Mouse (Mus musculus): ENCODE results near the gene Dusp27.
"Not testable (repeated sequence)": the region's sequence is repeated elsewhere in the genome, so short reads cannot be mapped to it uniquely, and the experiment has no call there.

The Dusp27 gene

DNA sequence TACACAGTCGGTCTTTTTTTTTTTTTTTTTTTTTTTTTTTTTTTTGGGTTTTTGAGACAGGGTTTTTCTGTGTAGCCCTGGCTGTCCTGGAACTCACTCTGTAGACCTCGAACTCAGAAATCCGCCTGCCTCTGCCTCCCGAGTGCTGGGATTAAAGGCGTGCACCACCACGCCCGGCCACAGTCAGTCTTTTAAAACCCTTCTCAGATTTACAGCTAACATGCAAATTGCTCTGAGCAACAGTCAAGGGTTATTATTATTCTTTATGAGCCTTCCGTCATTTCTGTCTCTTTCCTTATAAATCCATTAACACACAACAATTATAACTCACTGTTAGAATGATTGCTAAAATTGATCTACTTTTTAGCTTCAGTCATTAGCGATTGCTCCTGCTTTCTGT, 14.1 kb upstream of the Dusp27 start:
- DNase-seq = not testable (repeated sequence)

DNA sequence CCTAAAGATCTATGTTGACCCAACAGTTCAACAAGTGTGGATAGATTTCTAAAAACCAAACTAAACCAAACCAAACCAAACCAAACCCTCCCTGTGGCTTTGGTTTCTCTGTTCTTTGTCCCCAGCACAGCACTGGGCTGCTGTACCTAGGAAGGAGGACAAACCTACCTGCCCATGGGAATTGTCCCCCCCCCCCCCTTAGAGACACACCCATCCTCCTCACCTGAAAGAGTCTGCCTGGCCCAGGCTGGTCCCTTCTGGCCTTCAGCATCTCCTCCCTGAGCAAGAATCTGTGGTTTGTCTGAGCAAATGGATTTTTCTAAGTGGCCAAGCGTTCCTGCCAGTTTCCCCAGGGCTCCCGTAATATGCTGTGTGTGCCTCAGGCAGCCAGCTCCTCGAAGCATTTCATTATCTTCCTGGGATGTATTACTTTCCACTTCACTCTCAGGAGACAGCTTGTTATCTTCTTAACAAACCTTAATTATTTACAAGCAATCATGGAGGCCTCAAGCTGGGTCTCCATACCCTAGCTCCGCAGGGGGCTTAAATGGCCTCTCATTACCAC, 12.0 kb upstream of the Dusp27 start:
- no peak for DNase-seq

DNA sequence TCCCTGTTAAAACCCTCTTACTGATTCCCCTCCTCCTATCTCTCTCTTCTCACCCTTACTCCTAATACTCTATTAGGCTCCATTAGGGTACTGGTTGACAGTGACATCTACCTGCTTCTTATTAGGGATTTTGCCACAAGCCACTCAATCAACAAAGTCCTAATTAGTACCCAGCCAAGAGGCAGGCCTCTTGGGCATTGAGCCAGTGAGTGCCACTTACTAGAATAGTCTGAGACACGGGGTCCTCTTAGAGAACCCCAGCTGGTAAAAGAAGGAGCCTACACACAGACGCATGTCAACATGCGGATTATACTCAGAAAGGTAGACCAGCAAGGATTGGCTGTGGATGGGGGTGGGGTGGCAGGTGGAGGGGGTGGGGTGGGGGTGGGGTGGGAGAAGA, 11.4 kb upstream of the Dusp27 start:
- no peak for DNase-seq

DNA sequence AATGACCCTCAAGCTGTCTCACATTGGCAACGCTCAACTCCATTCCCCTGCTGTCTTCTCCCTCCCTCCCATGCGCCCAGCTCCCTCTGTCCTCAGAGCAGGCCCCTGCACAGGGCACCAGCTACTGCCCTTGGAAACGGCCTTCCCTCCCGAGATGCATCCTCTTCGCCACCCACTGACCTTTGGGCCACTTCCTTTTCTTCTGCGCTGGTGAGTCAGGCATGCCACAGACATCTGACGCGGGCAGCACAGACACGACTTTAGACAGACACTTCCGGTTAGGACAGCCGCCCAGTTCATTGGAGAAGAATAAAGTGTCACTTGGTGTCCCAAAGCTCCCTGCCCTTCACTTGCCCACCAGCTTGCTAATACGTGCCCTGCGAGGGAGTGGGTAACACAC, 10.4 kb upstream of the Dusp27 start:
- DNase-seq = peak; percentile 64

DNA sequence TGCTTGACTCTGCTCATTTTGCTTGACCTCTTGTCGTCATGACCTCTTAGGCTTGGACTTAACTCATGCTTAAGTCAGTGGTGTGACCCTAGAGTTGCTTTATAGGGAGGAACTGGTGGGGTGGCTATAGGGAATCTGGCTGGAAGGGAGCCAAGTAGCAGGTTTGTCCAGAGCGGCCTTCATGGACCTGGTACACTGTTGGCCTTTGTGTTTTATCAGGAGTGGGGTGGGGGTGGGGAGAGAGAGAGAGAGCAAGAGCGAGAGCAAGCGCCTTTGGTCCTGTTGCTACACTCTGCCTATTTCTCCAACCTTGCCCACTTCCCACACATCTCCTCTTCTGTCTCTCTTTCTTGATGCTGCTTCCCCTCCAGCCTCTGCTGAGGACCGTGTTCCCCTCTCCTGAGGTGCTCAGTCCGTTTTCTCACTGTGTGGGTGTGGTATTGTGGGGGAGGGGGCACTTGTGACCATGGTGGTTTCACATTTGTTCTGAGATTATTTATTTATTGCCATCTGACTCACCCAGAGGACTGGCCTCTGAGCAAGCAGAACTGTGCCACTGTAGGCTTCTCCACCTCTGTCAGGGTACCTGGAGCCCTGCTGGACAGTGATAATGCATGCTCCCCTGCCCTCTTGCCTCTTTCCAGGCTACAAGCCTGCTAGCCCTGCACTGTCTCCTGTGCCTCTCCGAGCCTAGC, 9.7 kb upstream of the Dusp27 start:
- peak; percentile 7 for DNase-seq

DNA sequence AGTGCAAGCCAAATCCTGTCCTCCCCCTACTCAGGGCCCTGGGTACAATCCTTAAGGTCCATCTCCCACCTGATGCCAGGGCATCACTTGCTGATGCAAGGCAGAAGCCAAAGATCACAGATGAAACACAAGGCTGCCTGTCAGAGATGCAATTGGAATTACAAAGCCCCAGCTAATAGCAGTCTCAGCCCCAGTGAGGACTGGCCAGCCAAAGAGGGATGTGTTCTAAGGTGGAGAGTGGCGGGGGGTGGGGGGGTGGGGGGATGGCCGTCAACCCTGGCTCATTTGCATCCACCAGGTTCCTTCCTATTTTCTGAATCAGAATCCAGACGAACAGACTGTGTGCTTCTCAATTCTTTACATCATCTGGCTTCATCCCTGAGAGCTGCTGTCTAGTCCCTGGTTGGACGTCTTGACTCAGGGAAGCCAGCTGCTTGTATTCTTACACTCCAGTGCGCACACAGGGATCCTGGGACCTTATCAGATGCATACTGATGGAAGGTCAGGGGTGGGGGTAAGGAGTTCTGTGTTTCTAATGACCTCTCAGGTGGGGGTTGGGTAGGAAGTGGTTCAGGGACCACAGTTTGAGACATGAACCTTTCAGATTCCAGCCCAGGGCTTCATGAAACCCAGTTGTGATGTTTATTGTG, 7.5 kb upstream of the Dusp27 start:
- no peak for DNase-seq

DNA sequence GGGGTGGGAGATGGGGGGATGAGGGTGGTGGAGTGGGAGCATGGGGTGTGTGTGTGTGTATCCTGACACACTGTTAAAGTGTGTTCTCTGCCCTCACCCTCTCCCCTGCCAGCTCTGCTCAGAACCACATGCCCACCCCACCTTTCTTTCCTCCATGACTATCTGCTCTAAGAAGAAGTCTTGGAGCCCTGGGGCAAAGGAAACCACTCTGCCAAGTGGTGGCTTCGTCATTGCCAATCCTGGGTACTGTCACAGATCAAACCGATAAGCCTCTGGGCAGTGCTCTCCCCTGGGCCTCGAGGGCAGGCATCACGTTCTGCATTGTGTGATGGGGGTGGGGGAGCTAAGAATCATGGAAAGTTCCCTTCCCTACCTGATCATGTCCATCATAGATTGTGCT, 4.6 kb upstream of the Dusp27 start:
- DNase-seq = no peak

DNA sequence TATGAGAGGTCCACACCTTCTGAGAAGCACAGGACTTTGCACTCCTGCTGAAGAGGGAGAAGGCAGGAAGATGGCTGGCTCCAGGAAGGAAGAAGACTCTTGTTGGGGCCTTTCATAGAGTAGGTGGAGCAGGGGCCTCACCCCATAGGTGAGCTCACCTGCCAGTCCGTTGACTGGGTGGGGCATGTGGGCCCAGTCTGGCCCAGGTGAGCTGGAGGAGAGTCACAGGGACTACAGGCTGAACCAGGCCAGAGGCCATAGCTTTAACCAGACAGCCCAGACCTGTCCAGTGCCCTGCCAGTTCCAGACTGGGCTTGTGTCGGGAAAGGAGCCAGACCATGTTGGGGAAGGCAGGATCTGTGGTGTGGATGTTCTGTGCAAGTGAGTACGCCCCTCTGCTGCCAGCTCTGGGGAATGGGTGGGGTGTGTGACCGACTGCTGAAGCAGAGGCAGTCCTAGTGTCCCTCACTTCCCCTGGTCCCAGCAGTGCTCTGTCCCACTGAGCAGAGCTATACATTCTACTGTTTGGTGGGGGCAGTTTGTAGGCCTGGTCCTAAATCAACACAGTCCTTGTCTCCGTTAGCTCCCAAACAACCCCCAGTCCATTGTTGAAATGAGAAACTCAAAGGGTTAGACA, 2.6 kb upstream of the Dusp27 start, which contains the start of gene Gpa33:
TSS of gene Gpa33 (plus strand) at position 15 of the 637 bp plus-strand sequence.
- DNase-seq = no peak

DNA sequence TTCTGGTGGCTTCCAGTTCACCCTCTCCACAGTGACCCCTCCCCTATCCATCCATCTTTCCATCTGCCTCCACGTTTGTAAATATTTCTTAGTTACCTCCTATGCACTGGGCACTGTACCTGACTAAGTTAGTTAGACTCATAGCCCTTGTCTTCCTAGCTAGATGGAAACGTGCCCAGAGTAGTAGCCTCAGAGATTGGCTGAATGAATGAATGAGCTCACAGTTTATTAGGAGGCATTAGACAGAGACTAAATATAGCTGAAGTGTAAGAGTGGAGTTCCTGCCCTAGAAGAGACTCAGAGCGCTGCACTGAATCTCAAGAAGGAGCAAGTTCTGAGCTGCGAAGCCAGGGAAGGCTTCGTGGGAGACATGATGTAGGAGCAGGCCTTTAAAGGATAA, 829 bp upstream of the Dusp27 start:
- no peak for DNase-seq

DNA sequence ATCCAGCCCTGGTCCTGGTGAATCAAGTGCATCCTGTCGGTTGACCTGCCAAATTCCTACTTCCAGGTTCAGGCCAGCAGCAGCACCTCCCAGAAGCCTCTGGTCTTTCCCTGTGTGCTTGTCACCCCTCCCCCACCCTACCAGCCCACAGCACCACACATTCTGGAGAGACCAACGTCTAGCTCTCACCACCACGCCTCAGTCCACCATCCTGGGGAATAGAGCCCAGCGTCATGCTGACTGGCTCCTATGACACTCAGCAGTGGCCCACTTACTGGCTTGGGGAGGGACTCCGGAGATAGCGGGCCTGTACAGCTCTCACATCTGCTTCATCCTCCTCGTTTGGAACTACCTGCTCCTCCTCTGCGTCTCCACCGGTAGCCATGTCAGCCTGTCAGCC, 927 bp downstream of the Dusp27 start:
- DNase-seq = no peak

DNA sequence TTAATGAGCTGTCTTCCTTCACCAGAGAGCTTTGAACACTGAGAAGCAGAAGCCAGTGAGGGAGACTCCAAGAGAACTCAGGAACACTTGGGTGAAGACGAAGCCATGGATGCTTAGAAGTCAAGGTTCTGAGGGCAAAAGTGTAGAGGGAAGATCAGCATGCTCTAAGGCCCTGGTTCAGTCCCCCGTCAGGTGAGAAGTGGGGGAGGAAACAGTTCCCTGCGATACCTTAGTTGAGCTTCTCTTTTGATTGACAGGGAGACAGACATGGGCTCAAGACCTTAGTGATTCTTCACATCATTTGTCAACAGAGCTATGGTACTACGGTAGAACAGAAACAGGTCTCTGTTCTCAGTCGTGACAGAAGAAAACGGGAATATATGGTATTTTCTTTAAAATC, 1.4 kb downstream of the Dusp27 start:
- no peak for DNase-seq

DNA sequence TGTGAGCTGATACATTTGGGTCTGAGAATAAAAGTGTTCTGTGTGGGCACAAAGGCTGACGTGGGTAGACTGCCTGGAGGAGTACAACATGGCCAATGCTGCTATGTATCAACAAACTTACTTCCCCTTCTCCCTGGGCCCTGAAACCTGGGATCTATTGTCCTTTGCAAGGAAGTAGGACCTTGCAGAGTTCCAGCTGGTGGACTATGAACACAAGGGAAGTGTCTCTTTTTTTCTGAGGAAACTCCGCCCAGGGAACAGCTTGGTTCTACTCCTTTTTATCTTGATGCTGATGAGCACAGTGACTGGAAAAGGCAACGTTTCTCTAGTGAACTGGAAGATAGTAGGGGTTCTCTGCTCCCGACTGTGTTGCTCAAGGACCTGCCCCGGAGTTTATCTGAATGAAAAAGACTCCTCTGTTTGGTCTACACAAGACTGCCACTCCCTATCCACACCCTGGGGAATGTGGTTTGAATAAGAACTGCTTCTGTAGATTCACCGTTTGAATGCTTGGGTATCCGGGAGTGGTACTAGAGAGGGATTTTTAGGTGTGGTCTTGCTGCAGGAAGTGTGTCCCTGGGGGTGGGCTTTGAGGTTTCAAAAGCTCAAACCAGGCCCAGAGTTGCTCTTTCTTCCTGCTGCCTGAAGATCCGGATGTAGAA, 2.7 kb downstream of the Dusp27 start:
- DNase-seq = peak; percentile 5

DNA sequence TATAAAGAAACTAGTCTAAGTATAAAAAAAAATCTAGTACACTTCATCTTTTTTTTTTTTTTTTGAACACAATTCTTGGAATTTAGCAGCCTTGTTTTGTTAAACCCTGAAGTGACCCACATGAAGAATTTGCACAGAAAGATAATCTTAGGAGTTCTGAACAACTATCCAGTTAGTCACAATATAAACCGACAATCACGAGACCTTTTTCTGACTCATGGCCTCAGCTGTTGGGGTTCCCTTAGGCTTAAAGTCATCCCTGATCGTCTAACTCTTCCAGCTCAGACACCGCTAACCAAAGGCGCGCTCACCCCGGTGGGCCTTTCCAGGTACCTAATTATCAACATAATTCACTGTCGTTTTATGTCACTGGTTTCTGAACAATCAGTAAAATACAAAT, 4.0 kb downstream of the Dusp27 start:
- no peak for DNase-seq

DNA sequence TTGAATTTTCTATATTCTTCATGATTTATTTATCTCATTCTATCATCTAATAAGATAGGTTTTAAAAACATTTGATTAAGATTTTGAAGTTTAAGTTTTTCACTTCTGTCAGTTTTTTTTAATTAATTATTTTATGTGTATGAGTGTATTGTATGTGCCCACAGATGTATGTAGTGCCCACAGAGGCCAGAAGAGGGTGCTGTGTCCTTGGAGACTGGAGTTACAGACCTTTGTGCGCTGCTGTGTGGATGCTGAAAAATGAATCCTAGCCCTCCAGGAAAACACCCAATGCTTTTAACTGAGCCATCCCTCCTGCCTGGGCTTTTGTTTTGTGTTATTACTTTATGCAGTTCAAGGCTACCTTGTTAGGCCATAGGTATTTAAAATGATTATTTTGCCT, 4.7 kb downstream of the Dusp27 start:
- no peak for DNase-seq

DNA sequence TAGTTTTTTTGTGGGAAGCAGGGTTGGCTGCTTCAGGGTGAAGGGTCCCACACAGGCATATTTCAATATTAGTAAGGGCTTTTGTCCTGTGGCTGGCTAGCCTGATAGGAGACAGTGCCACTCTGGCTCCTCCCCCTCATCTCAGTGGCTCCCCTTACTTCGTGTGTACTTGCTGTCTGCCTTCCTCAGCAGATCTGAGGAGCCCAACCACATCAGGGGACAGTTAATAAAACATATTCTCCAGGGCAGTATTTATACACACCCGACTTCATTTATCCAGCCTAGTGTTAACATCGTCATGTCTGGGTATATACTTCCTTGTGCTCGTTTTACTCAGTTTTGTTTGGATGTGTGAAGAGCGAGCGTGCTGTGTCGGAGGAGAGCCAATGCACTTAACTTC, 5.6 kb downstream of the Dusp27 start:
- peak; percentile 11 for DNase-seq

DNA sequence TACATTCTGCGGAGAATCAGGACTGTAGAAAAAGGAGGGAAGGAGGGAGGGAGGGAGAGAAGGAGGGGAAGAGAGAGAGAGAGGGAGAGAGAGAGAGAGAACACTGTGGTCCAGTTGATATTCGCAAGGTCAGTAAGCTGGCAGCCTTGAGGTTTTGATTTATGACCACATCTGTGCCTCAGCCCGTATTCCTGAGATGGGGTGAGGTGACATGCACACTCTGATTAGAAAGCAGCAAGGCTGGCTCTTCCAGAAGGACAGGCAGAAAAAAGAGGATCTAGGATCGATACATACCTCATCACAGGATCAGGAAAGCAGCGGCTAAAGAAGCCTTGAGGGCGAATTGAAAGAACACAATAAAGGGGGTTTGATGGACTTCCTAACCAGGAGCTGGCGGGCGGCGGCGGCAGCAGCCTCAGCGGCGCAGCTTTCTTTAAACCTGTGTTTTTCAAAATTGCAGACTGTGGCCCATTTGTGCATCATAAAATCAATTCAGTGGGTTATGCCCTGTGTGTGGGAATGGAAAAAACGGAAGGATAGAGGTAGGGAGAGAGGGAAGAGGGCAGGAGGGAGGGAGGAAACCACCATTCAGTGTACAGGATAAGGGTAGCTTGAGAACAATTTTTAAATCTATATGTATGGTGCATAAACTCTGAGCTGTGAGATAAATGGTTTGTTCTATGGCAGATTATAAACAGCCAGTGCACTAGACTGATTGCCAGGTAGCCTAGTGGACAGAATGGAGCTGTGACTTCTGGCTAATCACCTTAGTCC, 9.7 kb downstream of the Dusp27 start:
- DNase-seq = no peak

DNA sequence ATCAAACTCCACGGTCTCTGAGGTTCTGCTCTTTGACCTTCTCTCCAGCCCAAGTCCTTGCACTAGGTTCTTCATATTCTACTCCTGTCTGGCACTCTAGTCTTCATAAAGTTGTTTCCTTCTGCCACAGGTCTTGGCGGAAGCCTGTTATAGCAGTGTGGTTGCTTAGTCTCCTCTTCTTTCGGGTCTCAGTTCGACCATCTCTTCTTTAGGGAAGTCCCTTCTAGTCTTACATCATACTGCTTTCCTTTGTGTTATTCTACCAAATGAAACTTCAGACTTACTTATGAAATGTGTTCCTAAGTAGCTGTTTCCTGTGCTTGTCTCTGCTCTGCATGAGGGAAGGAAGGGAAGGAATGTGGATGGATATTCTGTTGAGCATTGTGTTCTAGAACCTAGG, 12.0 kb downstream of the Dusp27 start:
- no peak for DNase-seq

DNA sequence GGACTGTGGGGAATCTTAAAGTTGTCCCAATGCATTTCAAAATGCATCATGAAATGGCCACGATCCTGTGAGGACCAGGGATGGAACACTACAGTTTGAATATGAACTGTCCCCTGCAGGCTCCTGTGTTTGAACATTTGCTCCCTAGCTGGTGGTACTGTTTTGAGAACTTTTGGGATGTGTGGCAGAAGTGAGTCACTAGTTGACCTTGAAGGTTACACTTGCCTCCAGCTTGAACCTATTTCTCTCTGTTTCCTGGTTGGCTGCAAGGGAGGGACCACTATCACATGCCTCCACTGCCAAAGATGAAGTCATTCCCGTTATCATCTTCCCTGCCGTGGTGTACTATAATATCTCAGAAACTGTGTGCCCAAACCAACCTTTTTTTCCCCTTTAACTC, 12.7 kb downstream of the Dusp27 start:
- DNase-seq = no peak

DNA sequence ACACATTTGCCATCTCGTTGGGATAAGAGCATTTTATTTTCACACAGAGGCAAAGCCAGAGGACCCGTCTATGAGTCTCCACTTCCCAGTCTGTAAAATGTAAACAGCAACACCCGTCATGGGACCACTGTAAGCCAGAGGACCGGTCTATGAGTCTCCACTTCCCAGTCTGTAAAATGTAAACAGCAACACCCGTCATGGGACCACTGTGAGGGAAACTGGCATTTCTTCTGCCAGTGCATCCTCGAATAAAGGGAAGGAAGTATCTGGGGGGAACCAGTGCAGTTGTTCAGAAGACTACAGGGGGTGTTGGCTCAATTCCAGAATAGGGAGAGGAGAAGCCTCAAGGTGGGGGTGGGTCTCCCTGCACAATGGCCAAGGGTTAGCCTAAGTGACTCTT, 22.3 kb downstream of the Dusp27 start:
- no peak for DNase-seq

DNA sequence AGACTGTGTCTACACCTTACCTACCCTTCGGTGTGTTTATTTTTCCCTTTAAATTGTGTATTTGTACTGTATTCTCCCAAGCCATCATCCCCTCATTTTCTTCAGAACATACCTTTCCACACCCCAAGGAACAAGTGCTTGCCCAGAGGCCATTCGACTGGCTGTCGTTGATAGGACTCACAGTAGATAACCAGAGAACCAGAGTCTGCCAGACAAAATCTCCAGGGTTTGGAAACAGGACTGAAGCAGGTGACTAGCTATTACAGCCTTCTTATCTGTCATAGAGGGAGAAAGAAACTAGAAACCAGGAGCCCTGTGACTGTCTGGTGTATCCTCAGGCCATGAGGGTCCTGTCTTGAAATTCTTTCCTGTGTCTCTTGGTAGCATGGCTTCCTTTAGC, 22.9 kb downstream of the Dusp27 start:
- DNase-seq = no peak

DNA sequence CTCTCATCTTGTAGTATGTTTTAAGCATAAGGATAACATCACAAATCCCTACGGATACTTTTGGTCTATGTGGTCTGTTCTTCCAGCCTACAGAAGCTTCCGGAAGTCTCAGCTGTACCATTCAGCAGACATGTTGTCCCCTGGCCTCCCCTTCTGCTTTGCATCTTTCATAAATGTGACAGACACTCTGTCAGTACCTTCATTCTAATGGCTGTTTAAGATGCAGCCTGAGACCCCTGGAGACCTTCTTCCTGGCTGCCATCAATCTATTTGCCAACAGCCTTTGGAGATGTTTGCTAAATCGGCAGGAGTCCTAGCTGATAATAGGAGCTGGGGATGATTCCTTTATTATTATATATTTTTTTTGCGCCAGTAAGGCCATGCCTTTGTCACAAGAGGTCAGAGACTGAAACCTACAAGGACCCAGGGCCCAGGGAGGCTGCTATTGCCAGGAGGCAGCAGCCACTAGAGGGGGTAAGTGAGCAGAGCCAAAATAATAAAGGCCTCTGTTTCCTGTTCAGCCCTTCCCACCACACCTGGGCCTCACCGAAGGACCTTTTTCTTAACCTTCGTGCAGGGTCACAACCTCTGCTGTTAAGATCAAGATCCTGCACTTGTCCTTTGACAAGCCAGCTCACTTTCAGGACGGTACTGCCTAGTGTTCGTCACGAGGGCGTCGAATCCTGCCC, 24.7 kb downstream of the Dusp27 start:
- DNase-seq = peak; percentile 43

DNA sequence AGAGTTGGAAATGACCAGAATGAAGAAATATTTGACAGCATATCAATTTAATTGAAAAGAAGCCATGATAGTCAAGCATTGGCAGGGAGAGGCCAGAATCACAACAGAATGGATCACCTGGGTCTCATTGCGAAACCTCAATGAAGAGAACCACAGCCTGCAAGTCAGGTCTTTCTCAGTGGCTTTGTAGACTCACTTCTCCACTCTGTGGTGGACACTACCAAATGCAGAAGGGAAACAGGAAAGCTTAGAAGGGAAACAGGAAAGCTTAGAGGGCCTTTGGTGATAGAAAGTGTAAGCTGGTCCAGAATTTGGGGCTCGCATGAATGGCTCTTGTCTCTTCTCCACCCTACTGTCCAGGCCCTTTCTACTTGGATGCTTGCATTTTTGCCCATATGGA, 29.6 kb downstream of the Dusp27 start:
- DNase-seq = no peak
